Mouse (Mus musculus): Measurements from ENCODE around the gene Dock6.

The Dock6 gene

GRCm38 (mm10) chr9:21845381-21846080 is 6.9 kb downstream of the Dock6 start:
- DNase-seq, result peak; percentile 53

GRCm38 (mm10) chr9:21843086-21843485 is 9.3 kb downstream of the Dock6 start:
- no peak for DNase-seq

DNA sequence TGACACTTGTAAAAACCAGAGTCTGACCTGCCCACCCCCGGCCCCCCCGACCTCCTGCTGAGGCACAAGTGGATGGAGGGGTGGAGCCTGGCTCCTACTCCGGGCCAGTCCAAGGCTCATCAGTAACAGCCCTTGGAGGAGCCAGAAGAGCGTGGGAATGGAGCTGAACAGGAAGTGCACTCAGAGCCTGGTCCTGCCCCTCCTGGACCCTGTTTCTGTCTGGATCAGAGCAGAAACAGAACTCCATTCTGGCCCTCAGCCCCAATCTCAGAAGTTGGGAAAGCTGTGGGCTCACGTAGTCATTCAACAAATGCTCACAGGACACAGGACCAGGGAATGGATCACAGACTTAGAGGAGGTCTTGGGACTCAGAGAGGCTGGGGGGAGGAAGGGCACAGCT is 10.0 kb downstream of the Dock6 start:
- no peak for DNase-seq

DNA sequence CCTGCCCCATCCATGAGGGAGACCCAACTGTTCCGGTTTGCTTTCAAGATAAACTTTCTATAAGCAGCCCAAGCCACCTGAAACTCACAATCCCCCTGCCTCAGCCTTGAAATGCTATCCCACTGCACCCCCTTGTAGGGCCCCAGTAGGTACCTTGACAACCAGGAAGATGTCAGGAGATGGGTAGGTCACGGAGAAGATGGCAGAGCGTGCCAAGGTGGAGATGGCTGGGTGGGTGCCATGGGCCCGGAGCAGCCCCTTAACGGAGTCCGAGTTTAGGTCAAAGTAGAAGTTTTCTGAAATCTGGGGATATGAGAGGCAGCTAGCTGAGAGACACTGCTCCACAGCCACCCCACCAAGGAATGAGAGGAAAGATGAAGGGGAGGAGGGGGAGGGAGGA is 11.1 kb downstream of the Dock6 start:
- DNase-seq, result no peak

- DNase-seq, result peak; percentile 72
These were observed 12.2 kb downstream of the Dock6 start for GRCm38 (mm10) chr9:21840115-21840787.

- DNase-seq, result no peak
These were observed 14.7 kb downstream of the Dock6 start for GRCm38 (mm10) chr9:21837690-21838089.

DNA sequence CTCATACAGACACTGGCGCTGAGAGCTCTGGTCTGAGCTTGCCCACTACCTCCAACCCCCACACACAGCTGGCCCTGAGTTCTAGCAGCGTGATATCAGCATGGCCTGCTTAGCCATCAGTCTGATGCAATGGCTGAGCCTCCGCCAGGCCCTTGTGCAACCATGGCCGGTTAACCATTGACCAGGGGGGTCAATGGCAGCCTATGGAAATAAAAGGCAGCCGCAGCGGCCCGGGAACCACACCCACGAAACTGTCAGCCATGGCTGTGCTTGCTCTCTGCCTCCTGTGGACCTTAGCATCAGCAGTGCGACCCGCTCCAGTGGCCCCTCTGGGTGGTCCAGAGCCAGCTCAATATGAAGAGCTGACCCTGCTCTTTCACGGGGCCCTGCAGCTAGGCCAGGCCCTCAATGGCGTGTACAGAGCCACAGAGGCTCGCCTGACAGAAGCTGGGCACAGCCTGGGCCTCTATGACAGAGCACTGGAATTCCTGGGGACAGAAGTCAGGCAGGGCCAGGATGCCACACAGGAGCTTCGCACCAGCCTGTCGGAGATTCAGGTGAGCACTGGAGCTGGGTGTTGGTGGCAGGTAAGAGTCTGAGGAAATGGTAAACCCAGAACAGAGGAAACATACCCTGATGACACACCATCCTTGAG is 17.1 kb downstream of the Dock6 start, which contains the start of gene Angptl8:
TSS of gene Angptl8 (plus strand) at position 253 of the 655 bp plus-strand sequence.
- DNase-seq, result peak; percentile 81

DNA sequence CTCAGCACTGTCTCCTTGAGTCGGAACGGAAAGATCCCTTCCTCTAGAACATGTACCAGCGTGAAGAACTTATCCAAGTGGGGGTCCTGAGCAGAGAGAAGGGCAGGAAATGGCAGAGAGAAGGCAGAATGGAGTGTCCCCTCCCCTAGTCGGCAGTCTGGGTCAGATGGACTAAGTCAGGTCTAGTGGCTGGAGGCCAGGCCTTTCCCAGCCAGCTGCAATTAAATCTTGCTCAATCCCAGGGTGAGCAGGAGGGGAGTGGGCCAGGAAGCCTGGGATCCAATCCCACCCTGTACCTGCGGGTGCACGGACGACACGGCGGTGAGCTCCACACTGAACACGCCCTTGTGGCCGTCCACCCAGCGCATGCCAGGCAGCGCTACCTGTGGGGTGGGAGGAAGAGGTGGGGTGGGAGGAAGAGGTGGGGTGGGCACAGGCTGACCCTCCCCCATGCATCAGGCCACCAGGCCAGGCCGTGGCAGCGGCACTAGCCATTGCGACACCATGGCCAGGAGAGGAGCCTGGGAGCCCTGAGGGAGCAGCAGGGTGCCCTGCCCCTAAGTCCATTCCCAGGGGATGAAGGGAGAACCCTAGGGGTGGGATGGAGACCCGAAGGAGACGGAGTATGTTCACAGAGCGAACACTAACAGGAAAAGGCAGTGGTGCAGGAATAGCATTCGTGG is 20.7 kb downstream of the Dock6 start:
- DNase-seq, result no peak

GRCm38 (mm10) chr9:21830936-21831335 is 21.5 kb downstream of the Dock6 start:
- DNase-seq, result peak; percentile 63

DNA sequence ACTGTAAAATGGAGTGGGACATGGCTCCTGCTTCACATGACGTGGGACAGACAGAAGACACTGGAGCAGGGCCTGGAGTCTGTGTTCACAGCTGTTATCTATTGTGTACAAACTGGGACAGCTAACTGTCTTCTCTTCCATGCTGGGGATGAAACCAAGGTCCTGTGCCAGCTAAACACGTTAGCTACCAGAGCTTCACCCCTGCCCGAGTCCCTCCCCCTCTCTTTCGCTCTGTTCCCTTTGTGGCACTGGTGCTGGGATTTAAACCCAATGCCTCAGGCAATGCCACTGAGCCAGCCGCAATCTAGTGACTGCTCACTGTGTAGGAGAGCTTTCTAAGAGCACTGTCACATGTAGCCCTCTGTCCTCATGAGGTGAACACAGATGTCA is 22.0 kb downstream of the Dock6 start:
- no peak for DNase-seq

DNA sequence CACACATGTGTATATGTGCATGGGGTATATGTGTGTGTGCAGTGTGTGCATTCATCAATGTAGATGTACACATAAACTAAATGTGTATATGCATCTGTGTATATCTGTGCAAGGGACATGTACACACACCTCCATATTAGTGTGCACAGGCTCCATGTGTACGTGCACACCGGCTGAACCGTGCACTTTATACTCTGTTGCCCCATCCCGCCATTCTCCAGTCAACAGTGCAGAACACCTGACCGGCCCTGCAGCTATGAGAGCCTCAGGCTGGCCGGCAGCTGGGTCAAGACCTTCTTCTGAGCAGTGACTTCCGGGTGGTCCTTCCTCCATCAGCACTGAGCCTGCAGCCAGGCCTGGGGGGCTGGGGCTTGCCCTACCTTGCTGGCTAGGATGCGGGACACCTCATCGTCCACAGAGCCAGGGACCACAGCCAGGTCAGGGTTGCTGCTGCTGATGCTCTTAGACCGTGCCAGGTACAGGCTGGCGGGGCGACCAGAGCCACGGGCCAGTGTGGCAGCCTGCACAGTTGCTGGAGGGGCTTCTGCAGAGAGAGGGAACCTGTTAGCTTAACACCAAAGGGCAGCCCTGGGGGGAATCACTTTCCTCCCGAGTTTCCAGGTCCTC is 22.5 kb downstream of the Dock6 start:
- DNase-seq, result no peak

DNA sequence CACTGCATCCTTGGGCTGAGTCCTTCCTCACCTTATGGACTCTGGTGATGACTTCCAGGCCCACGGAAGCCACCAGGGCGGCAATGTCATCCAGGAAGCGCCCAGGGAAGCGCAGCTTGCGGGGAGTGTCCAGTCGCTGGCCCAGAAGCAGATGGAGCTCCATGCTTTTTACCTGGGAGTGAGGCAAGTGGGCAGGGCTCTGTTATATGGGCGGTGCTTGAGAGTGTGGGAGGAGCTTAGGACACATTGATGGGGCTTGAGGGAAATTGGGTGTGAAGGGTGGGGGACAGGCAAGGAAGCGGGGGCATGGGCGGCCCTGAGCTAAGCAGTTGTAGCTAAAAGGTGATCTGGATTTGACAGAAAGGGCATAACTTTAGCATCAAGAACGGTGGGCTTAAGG is 28.1 kb downstream of the Dock6 start:
- no peak for DNase-seq

DNA sequence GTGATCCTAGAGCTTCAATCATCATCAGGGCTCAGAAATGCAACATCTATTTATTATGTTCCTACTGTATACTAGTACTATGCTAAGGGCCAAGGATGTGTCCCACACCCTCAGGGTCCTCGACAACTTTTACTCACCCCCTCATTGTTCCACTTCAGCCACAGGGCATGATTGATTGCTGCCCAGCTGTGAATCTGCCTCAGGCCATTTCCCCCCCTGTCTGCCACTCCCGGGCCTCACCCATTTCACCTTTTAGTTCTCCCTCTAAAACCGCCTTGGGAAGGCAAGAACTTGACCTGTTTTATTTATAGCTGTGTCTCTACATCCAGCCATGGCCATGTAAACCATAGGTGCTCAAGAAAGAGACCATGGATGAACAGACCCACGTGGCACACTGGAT is 28.5 kb downstream of the Dock6 start:
- no peak for DNase-seq

DNA sequence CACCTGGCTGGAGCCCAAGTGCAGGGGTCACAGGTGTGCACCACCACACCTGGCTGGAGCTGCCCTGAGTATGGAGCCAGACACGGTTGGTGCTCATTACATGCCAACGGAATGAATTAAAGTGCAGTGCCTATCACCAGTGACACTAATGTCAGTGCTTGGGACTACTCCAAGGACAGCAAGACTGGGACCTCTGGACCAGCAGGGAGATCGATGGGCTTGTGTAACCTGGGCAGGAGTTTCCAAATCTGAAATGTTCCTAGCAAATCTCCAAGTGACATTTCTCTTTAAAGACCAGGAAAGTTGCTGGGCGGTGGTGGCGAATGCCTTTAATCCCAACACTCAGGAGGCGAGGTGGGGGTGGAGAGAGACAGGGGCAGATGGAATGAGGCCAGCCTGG is 29.7 kb downstream of the Dock6 start:
- no peak for DNase-seq

DNA sequence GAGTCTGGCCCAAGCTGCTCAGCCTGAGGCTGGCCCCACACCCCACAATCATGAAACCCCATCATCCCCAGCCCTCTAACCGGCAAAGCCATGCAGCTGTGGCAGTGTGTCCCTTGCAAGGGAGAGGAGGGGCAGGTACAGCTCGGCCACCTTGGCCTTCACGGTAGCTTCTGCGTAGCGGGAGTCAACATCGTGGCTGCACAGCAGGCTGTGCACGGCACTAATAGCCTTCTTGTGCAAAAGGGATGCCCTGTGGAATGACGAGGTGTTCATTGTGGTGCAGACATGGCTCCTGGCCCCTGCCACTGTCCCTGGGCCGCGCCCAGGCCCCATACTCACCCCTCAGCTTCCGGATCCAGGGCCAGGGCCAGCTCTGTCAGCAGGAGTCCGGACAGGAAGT is 32.3 kb downstream of the Dock6 start:
- DNase-seq, result no peak

DNA sequence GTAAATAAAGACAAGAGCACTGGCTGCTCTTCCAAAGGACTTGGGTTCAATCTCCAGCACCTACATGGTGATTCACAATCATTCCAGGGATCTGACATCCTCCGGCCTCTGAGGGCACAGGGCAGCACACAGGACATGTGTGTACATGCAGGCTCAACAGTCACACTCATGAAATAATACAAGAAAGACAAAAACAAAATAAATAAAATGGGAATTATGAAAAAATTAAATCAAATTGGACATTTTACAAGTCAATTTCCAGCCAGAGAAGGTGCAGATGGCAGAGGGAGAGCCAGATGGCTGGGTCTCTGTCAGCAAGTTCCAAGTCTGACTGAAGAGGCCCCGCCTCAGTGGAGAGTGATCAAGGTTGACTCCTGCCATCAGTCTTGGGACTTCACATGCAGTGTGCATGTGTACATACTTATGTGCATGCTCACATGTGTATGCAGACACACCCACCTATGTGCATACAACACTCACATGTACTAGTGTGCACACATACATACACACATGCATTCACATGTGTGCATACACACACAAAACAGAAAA is 33.2 kb downstream of the Dock6 start:
- DNase-seq, result no peak

GRCm38 (mm10) chr9:21818561-21818960 is 33.9 kb downstream of the Dock6 start:
- DNase-seq, result no peak

DNA sequence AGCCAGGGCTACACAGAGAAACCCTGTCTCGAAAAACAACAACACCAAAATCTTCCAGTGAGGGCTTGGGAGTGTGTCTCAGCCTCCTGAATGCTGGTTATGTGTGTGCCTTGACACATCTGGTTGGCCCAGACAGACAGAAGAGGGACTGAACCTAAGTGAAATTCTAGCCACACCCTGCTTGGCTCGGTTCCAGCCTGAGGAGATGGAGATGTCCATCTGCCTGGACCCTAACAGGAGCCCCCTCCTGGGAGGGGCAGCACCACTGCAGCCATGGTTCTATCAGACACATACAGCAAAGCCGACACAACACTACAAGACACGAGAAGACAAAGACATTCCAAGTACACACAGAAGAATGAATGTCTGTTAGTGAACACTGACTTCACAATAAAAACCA is 34.3 kb downstream of the Dock6 start:
- no peak for DNase-seq

DNA sequence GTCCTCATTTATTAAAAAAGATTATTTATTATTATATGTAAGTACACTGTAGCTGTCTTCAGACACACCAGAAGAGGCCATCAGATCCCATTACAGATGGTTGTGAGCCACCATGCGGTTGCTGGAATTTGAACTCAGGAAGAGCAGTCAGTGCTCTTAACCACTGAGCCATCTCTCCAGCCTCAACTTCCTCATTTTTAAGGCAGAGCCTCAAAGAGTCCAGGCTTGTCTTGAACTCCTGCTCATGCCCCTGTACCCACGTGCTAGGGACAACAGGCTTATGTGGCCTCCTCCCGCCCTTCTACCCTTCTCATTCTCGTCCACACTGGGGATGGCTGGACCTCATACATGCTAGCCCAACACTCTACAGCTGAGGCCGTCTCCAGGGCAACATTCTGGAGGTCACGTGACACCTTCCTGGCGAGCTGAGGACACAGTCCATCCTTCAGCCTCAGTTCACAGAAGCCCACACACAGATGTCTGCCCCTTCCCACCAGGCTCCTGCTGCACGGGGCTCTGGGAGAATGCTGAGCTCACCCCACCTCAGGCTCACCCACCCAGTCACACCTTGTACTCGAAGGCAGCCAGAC is 35.6 kb downstream of the Dock6 start:
- DNase-seq, result no peak

GRCm38 (mm10) chr9:21811170-21811569 is 41.3 kb downstream of the Dock6 start:
- no peak for DNase-seq

- DNase-seq, result no peak
These were observed 43.9 kb downstream of the Dock6 start for GRCm38 (mm10) chr9:21808561-21808960.

- no peak for DNase-seq
These were observed 45.5 kb downstream of the Dock6 start for GRCm38 (mm10) chr9:21806976-21807375.
